Mouse (Mus musculus) thymus, adult 2 months (tissue): ENCODE data around the gene Atp1b3. TPM values are rescaled to one million over a fixed set of nuclear protein-coding genes. Genes with fewer than 3 reads are reported as not detected.
"Not testable (repeated sequence)": the region's sequence is repeated elsewhere in the genome, so short reads cannot be mapped to it uniquely, and the experiment has no call there.

ENCODE experiments used
- DNase-seq: peaks from one replicate; pipeline ENCODE4 v3.0.0; 2021
- H3K27ac ChIP-seq: fragments of 200-500 bp; 2 replicates; pipeline ENCODE4 v1.5.1; 2012; ENCODE audit warnings: low read length, control low read depth; ENCODE audit not compliant: control insufficient read depth, insufficient read depth
- H3K27me3 ChIP-seq: fragments of 200-500 bp; 2 replicates; pipeline ENCODE4 v1.6.1; 2012; ENCODE audit warnings: mild to moderate bottlenecking, low read length, moderate library complexity, mixed read lengths; ENCODE audit not compliant: control insufficient read depth, insufficient read depth
- H3K36me3 ChIP-seq: fragments of 200-500 bp; 2 replicates; pipeline ENCODE4 v1.6.1; 2012; ENCODE audit warnings: mild to moderate bottlenecking, low read length, moderate library complexity; ENCODE audit not compliant: control insufficient read depth, insufficient read depth
- H3K4me1 ChIP-seq: fragments of 200-500 bp; replicated peaks from 2 replicates; pipeline ENCODE4 v1.6.1; 2012; ENCODE audit warnings: low read length; ENCODE audit not compliant: control insufficient read depth, insufficient read depth
- H3K4me3 ChIP-seq: fragments of 200-500 bp; 2 replicates; pipeline ENCODE4 v1.5.1; 2012; ENCODE audit warnings: mild to moderate bottlenecking, low read length, control low read depth, moderate library complexity; ENCODE audit not compliant: control insufficient read depth, insufficient read depth
- CTCF ChIP-seq: fragments of 200-500 bp; IDR thresholded peaks from 2 replicates; pipeline ENCODE4 v1.5.1; 2012; ENCODE audit warnings: mild to moderate bottlenecking, control low read depth, low read length, moderate library complexity, borderline replicate concordance; ENCODE audit not compliant: control insufficient read depth, poor library complexity, insufficient read depth; ENCODE audit errors: extremely low read depth
- POLR2A ChIP-seq: fragments of 200-500 bp; IDR thresholded peaks from 2 replicates; pipeline ENCODE4 v1.6.1; 2012; ENCODE audit warnings: mild to moderate bottlenecking, low read length, control low read depth, moderate library complexity; ENCODE audit not compliant: control insufficient read depth, poor library complexity, insufficient read depth; ENCODE audit errors: extremely low read depth
- WGBS: fragments of 180-500 bp; shearing (Covaris S2); methylation state at CpG from one replicate; pipeline ENCODE4 v1.1.7; 2018; 5-methylcytosine and 5-hydroxymethylcytosine counted together
- polyA plus RNA-seq: library from polyadenylated mRNA; depleted of rRNA; stranded (reverse); fragments of >200 nt; gene quantifications from 2 replicates; pipeline ENCODE4 v1.2.3, GENCODE M21; 2012; rRNA removed

Gene Atp1b3
- polyA plus RNA-seq: 78.5 and 117 TPM in 2 replicates

GRCm38 (mm10) chr9:96364141-96364838 lies at the start of gene Atp1b3:
Atp1b3 (minus strand) TSS chr9:96364442.
- Histone ChIP-seq H3K27ac (peak within 1 kb of the TSS; percentile 27), H3K4me3 (peak within 1 kb of the TSS; percentile 93), H3K36me3 (no peaks in the 10 kb centered on the region), H3K4me1 (peaks cover 5% of the 10 kb centered on the region), H3K27me3 (no peaks in the 10 kb centered on the region)
- whole genome bisulfite sequencing: 3% methylated on average over 76 of the region's 81 CpGs
- peak; percentile 100 for DNase-seq
- TF ChIP-seq POLR2A (peak; percentile 88; the same call in 1 of the 2 replicates), CTCF (peak; percentile 37; the same call in 1 of the 2 replicates)

DNA sequence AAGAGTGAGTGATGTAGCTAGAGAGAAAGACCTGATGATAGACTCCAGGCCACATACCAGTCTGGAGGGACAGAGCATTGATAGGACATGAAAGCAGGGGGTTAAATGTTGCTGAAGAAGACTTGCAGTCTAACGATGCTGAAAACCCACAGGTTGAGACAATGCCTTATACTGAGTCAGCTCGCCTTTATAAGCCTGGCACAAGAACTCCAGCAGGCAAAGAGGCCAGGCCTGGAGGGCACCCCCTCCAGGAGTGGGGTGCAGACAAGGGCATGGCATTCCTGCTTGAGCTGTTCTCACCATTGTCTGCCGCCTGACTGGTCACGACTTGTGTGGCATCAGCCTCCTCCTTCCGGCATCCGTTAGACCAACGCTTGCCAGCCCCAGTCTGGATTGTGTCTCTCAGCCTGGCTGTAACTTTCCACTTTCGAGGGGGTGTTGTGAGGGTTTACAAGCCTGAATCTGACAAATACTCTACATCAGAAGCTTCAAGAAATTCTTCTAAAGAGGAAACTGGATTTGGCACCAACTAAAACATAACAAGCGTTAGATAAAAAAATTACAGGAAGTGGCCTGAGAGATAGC lies 48.7 kb upstream of the Atp1b3 start:
- TF ChIP-seq CTCF (no peak), POLR2A (no peak)
- 83% methylated on average over 9 of the region's 9 CpGs for WGBS
- H3K27me3 ChIP-seq: no peaks in the 10 kb centered on the region
- H3K4me3 ChIP-seq: no peak overlapping the region
- H3K36me3 ChIP-seq: no peaks in the 10 kb centered on the region
- peaks cover 23% of the 10 kb centered on the region for H3K4me1 ChIP-seq
- H3K27ac ChIP-seq: no peak overlapping the region
- no peak for DNase-seq

- 96% methylated on average over 3 of the region's 3 CpGs for WGBS
- Histone ChIP-seq H3K4me1 (peaks cover 1% of the 10 kb centered on the region), H3K27ac (no peak overlapping the region), H3K4me3 (no peak overlapping the region), H3K27me3 (no peaks in the 10 kb centered on the region), H3K36me3 (no peaks in the 10 kb centered on the region)
- no peak for DNase-seq
- no peak for TF ChIP-seq POLR2A
- no peak for TF ChIP-seq CTCF
Observed at GRCm38 (mm10) chr9:96404312-96404711, 40.1 kb upstream of the Atp1b3 start.

DNA sequence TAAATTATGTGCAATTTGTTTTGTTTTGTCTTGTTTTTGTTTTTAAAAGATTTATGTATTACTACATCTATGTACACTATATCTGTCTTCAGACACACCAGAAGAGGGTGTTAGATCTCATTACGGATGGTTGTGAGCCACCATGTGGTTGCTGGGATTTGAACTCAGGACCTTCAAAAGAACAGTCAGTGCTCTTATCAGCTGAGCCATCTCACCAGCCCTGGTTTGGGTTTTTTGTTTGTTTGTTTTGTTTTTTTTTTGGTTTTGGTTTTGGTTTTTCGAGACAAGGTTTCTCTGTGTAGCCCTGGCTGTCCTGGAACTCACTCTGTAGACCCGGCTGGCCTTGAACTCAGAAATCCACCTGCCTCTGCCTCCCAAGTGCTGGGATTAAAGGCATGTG lies 35.7 kb upstream of the Atp1b3 start:
- peaks cover 29% of the 10 kb centered on the region for H3K4me1 ChIP-seq
- 71% methylated on average over 3 of the region's 3 CpGs for WGBS
- not testable (repeated sequence) for H3K4me3 ChIP-seq

GRCm38 (mm10) chr9:96399425-96399878 lies 35.2 kb upstream of the Atp1b3 start:
- H3K27ac ChIP-seq: peak overlapping the region; percentile 80
- H3K4me3 ChIP-seq: no peak overlapping the region
- no peaks in the 10 kb centered on the region for H3K27me3 ChIP-seq
- TF ChIP-seq CTCF: no peak
- TF ChIP-seq POLR2A: no peak
- DNase-seq: peak; percentile 62
- 13% methylated on average over 6 of the region's 6 CpGs for WGBS
- H3K4me1 ChIP-seq: peaks cover 34% of the 10 kb centered on the region
- no peaks in the 10 kb centered on the region for H3K36me3 ChIP-seq

More for the DNA sequence above, 35.7 kb upstream of the Atp1b3 start:
- H3K36me3 ChIP-seq, H3K27me3 ChIP-seq, DNase-seq: not testable (repeated sequence)
- H3K27ac ChIP-seq: peak overlapping the region; percentile 47

DNA sequence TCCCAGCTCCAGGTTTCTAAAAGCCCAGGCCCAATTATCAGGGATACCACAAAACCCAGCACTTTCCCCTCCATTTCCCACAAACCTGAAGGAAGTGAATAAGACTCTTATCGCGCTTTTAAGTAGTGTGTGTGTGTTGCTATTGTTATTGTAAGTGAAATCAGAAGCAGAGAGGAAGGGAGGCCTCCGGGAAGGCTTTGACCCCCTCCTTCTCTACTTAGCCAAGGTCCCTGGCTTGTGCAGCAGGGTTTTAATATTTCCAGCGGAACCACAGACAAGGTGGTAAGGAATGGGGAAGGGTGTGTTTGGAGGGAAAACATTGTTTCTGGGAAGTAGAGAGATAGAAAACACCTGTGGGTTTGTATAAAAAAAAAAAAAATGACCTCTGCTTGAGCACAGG lies 34.4 kb upstream of the Atp1b3 start:
- H3K4me1 ChIP-seq: peaks cover 39% of the 10 kb centered on the region
- no peak overlapping the region for H3K4me3 ChIP-seq
- 72% methylated on average over 4 of the region's 4 CpGs for WGBS
- peak overlapping the region; percentile 80 for H3K27ac ChIP-seq
- H3K36me3 ChIP-seq: no peaks in the 10 kb centered on the region
- TF ChIP-seq CTCF: no peak
- no peak for TF ChIP-seq POLR2A
- no peaks in the 10 kb centered on the region for H3K27me3 ChIP-seq
- no peak for DNase-seq
